Mouse (Mus musculus) gastrocnemius, postnatal 14 days (tissue): ENCODE data around the gene Trim47. TPM values are rescaled to one million over a fixed set of nuclear protein-coding genes. Genes with fewer than 3 reads are reported as not detected.

Source experiments
- DNase-seq: peaks from one replicate; pipeline ENCODE4 v3.0.0; 2021; ENCODE audit warnings: mixed read lengths
- intact Hi-C: fragments of 180-260 bp; cut with DNase I; formaldehyde crosslinking; loops from one replicate; pipeline ENCODE4 v1.15.1; 2025; ENCODE audit warnings: low total_unique reads
- long read RNA-seq, 2 experiments: library from polyadenylated mRNA; stranded (forward); transcript quantifications; one replicate each; pipeline ENCODE4 v2.0.0; 2021
- total RNA-seq, 2 experiments: library from RNA; stranded (reverse); gene quantifications; 2 replicates each; pipeline ENCODE4 v1.2.3; 2021

Gene Trim47
- 10 to 100 TPM; 21.2 to 21.3 TPM for total RNA-seq
- long read RNA-seq, experiment 1, transcript Trim47-202 (6 exons, 2,192 nt), result major isoform, 40 of 75 reads
- long read RNA-seq, experiment 1, transcript Trim47-201 (6 exons, 2,204 nt), result minor isoform, 22 of 75 reads
- long read RNA-seq, experiment 1, partial matches to known transcripts, result 0 of 75 reads
- long read RNA-seq, experiment 1, other reads (novel, unspliced or antisense), result 8 of 75 reads
- long read RNA-seq, experiment 2, transcript Trim47-202 (6 exons, 2,192 nt), result major isoform, 28 of 50 reads
- long read RNA-seq, experiment 2, transcript Trim47-201 (6 exons, 2,204 nt), result minor isoform, 16 of 50 reads
- long read RNA-seq, experiment 2, partial matches to known transcripts, result 0 of 50 reads
- long read RNA-seq, experiment 2, other reads (novel, unspliced or antisense), result 6 of 50 reads

GRCm38 (mm10) chr11:116127156-116127980 is at the start of gene Trim47:
TSS of gene Trim47 (minus strand) at chr11:116127210.
- peak; percentile 86 for DNase-seq
- intact Hi-C loops, result no loop called here

DNA sequence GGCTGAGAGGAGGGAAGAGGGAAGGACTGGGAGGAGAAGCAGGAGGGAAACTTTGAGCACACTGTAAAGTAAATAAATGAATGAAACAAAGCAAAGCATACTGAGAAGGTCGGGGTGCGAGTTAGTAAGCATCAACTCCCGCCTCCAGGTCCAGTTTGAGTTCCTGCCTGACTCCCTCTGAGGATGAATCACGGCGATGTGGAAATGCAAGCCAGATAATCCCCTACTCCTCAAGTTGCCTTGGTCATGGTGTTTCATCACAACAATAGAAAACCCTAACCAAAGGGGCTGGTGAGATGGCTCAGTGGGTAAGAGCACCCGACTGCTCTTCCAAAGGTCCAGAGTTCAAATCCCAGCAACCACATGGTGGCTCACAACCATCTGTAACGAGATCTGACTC is 49.0 kb upstream of the Trim47 start:
- intact Hi-C loops, result no loop called here
- no peak for DNase-seq

GRCm38 (mm10) chr11:116174775-116175448 is 47.9 kb upstream of the Trim47 start:
- no peak for DNase-seq

DNA sequence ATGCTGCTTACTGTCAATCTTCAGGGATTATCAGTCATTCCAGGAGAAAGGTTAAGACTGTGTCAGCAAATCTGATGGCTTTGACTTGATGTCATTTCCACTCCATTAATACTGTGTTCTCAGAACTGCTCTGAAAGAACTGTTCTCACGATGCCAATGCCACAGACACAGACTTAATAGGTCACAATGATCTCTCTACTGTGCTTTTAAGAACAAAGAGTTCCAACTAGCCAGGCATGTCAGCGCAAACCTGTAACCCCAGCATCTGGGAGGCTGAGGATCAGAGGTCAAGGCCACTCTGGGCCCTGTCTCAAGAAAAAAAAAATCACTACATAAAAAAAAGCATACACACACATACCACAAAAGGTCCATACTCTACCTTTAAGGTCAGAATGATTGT is 44.9 kb upstream of the Trim47 start:
- no peak for DNase-seq
- intact Hi-C loops, result no loop called here

More at GRCm38 (mm10) chr11:116174775-116175448, 47.9 kb upstream of the Trim47 start:
- intact Hi-C loops, result no loop called here

- intact Hi-C loops, result no loop called here
- DNase-seq, result no peak
These were observed 43.2 kb upstream of the Trim47 start for GRCm38 (mm10) chr11:116170003-116170800.

GRCm38 (mm10) chr11:116169214-116169613 is 42.2 kb upstream of the Trim47 start:
- intact Hi-C loops, result no loop called here
- DNase-seq, result no peak

DNA sequence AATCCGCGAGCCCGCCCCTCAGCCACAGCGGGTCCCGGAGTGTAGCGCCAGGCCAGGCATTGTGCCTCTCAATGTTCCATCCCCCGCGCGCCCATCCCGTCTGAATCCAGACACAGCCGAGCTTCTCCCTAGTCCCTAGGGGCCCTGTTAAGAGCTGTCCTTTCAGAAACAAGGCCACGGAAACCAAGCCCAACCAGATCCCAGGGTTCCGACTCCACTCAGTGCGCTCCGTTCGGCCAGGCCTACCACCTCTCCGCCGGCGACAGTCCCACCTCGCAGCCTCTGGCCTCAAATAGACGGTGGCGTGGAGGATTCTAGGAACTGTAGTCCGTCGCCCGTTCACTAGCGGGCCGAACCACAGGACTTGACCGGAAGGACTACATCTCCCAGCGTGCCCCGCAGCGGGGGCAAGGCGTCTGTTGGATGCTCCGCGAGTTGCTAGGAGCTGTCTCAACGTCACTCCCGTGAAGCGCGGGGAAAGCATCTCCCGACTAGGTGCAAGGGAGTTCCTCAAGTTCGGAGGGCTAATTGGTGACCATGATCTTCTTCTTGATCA is 41.0 kb upstream of the Trim47 start, which contains the start of gene Fbf1:
TSS of gene Fbf1 (minus strand) at position 283 of the 556 bp plus-strand sequence.
- DNase-seq, result peak; percentile 95
- intact Hi-C loops, result no loop called here

- intact Hi-C loops, result no loop called here
- no peak for DNase-seq
These were observed 40.2 kb upstream of the Trim47 start for GRCm38 (mm10) chr11:116167232-116167631.

DNA sequence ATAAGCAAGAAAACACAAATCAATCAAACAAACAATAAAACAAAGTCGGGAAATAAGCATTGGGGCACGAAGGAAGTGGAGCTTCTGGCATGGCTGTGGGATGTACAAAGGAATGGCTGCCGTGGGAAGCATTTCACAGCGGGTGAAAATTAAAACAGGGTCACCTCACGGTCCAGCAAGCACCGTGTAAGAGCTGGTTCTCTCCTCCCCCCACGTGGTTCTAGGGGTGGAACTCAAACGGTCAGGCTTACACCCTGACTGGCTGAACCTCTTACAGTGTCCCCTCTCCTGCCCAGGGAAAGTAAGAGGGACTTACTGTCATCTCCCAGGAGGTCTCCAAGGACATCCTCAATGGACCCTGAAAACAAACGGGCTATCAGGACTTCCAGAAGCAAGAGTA is 36.0 kb upstream of the Trim47 start:
- intact Hi-C loops, result no loop called here
- DNase-seq, result no peak

DNA sequence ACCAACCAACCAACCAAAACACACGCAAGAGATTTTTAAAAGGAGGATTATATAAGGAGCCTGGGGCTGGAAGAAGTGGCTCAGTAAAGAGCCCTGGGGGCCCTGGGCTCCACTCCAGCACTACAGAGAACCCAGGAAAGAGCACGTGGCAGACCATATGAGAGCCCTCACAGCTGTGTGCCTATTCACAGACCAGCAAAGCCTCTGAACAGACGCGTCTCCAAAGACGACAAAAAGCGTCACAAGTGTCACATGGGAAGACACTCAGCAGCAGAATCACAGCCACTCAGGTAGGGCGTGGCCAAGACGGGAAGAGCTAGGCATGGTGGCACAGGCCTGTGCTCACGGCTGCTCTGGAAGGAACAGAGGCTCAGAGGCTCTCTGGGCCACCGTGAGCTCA is 35.1 kb upstream of the Trim47 start:
- intact Hi-C loops, result no loop called here
- no peak for DNase-seq

DNA sequence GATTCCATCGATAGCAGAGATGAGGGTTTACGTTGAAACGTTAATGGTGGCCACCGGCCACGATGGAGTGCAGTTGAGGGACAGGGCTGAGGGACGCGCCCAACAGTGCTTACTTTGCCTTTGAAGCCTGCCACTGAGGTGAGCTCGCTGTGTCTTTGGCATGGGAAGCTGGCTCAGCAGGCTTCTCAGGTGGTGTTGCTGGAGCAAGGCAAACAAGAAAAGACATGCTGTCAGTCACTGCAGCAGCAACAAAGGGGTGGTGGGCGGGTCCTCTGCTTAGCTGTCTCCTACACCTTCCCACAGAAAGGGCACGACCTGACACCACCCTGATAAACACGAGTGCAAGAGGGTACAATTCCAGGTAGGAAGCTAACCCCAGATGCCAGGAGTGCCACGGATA is 34.3 kb upstream of the Trim47 start:
- intact Hi-C loops, result no loop called here
- no peak for DNase-seq

DNA sequence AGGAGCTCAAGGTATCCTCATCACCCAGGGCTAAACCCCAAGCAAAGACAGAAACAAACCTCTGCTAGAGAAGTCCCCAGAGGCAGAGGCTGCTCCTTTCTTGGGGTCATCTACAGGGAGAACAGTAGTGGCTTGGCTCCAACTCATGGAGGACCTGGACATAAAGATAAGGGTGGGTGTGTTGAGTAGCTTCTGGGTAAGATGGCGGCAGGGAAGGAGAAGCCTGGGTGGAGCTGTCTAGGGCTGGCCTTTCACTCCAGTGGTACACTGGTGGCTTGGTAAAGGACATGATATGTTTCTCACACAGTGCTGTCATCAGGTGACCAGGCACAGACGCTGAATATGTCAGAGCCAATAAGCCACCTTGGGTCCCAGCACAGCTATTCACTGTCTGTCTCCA is 23.9 kb upstream of the Trim47 start:
- intact Hi-C loops, result no loop called here
- no peak for DNase-seq

GRCm38 (mm10) chr11:116149341-116149740 is 22.3 kb upstream of the Trim47 start:
- no peak for DNase-seq
- intact Hi-C loops, result no loop called here

DNA sequence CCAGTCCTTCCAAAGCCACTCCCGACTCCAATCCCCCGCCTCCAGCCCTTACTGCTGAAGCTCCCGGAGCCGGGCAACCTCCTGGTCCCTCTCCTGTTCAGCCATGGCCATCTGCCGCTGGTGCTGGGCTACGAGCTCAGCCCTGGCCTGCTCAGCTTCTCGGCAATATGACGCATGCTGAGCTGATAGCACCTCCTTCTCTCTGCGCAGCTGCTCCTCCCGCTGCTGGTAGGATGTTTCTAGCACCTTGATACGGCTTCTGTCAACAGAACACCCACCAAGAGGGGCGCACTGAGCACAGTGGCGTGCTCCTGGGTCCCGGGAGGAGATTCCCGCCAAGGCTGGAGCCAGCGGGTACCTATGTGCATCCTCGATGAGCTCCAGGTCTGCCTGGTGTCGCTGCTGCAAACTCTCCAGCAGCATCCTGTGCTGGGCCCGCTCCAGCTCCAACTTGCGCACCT is 21.8 kb upstream of the Trim47 start:
- DNase-seq, result no peak
- intact Hi-C loops, result no loop called here

- no peak for DNase-seq
- intact Hi-C loops, result no loop called here
These were observed 19.4 kb upstream of the Trim47 start for GRCm38 (mm10) chr11:116146294-116146985.

DNA sequence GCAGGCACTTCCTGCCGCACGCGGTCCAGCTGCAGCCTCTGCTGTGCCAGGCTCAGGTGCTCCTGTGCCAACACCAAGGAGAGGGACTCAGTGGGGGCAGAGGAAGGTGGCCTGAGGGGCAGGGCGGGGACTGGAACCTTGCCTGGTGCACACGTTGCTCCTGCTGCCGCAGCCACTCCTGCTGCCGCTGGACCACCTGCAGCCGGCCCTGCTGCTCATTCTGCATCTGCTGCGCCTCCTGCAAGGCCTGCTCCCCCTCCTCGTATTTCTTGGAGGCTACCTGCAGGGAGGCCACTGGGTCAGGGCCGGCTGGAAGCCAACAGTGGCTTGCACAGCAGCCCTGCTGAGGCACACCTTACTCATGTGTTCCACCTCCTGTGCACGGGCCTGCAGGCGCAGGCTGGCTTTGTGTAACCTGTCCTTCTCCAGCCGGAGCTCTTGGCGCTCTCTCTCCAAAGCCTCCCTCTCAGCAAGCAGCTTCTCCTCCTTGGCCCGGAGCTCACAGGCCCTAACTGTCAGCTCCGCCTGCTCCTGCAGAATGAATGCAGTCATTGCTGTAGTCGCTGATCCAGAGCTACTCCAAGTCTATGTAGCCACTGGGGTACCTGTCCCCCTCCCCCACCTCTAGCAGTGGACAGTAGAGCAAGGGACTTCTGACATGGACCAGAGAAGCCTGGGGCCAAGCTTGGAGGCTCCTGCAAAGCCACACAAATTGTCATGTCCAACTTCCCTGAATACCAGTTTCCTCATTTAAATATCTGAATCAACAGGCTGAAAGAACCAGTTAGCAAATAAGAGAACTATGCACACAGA is 18.7 kb upstream of the Trim47 start:
- DNase-seq, result no peak
- intact Hi-C loops, result no loop called here

GRCm38 (mm10) chr11:116143468-116143867 is 16.5 kb upstream of the Trim47 start:
- intact Hi-C loops, result loop anchor here (5.0 kb wide), 1 partner anchor 74 kb away; no protein-coding TSS in a partner anchor
- DNase-seq, result no peak
